Mouse (Mus musculus) cortical plate, adult 2 months (tissue): ENCODE results near the gene Slc52a3.

Experiments used
- CTCF ChIP-seq: fragments of 200-500 bp; IDR thresholded peaks from 2 replicates; pipeline ENCODE4 v1.5.1; 2011; ENCODE audit warnings: mild to moderate bottlenecking, control low read depth, low read length; ENCODE audit not compliant: insufficient read depth; ENCODE audit errors: extremely low read depth
- POLR2A ChIP-seq: fragments of 200-500 bp; IDR thresholded peaks from 2 replicates; pipeline ENCODE4 v1.6.1; 2011; ENCODE audit warnings: mild to moderate bottlenecking, low read length, control low read depth; ENCODE audit not compliant: insufficient read depth; ENCODE audit errors: extremely low read depth

DNA sequence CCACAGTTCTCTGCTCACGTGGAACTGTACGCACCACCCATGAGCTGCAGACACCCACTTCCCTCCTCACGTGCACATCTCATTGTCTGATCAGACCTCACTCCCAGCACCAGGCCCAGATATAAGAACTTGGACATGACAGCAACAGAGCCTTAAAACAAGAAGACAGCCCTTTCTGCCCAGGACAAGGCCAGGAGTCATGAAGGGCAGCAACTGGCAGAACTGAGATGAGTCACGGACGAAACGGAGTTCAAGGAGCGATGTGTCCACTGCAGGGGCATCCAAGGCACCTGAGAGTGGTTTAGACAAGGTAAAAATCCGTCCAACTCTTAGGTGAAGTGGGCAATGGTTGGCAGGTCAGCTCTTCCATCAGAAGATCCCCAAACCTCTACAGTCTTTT, 42.6 kb upstream of the Slc52a3 start:
- TF ChIP-seq CTCF (no peak), POLR2A (no peak)
